Mouse (Mus musculus): ENCODE results near the gene Acbd3.

The Acbd3 gene

GRCm38 (mm10) chr1:180782906-180783579 lies 57.2 kb downstream of the Acbd3 start:
- DNase-seq (ENCODE audit: low spot score), result no peak

GRCm38 (mm10) chr1:180783580-180783928 lies 57.7 kb downstream of the Acbd3 start:
- DNase-seq (ENCODE audit: low spot score), result no peak

GRCm38 (mm10) chr1:180791821-180792480 lies 66.1 kb downstream of the Acbd3 start:
- DNase-seq (ENCODE audit: low spot score), result no peak

- DNase-seq (ENCODE audit: low spot score), result no peak
Measured at GRCm38 (mm10) chr1:180792814-180793213, 67.0 kb downstream of the Acbd3 start.

GRCm38 (mm10) chr1:180793445-180794117 lies 67.7 kb downstream of the Acbd3 start:
- DNase-seq (ENCODE audit: low spot score), result no peak

GRCm38 (mm10) chr1:180794170-180794569 lies 68.3 kb downstream of the Acbd3 start:
- DNase-seq (ENCODE audit: low spot score), result peak; percentile 65

- no peak for DNase-seq (ENCODE audit: low spot score)
Measured at GRCm38 (mm10) chr1:180798660-180799059, 72.8 kb downstream of the Acbd3 start.

GRCm38 (mm10) chr1:180799253-180799652 lies 73.4 kb downstream of the Acbd3 start:
- no peak for DNase-seq (ENCODE audit: low spot score)

- no peak for DNase-seq (ENCODE audit: low spot score)
Measured at GRCm38 (mm10) chr1:180800022-180800421, 74.2 kb downstream of the Acbd3 start.

GRCm38 (mm10) chr1:180800814-180801213 lies 75.0 kb downstream of the Acbd3 start:
- no peak for DNase-seq (ENCODE audit: low spot score)

- no peak for DNase-seq (ENCODE audit: low spot score)
Measured at GRCm38 (mm10) chr1:180801466-180801994, 75.7 kb downstream of the Acbd3 start.

All from testis, postnatal 10 days (tissue).